Mouse (Mus musculus): Measurements from ENCODE around the gene Asic2.

GRCm38 (mm10) chr11:81005831-81006230 is 962.4 kb downstream of the Asic2 start:
- no peak for TF ChIP-seq CTCF (IDR thresholded peaks at IDR 0.05; ENCODE audit: low read depth)
- no peak for TF ChIP-seq EP300 (IDR thresholded peaks at IDR 0.05; ENCODE audit: low read depth)
